Mouse (Mus musculus) retina, postnatal 7 days (tissue): ENCODE data around the gene Gm6351.
"Not testable (repeated sequence)": the region's sequence is repeated elsewhere in the genome, so short reads cannot be mapped to it uniquely, and the experiment has no call there.

Experiments used
- DNase-seq: peaks from one replicate; pipeline ENCODE4 v3.0.0-alpha.2; 2012; ENCODE audit warnings: low read depth, low spot score

Gene Gm6351

GRCm38 (mm10) chr5:94076085-94076484 lies at the start of gene Gm6351:
TSS of gene Gm6351 (plus strand) at chr5:94076385.
- not testable (repeated sequence) for DNase-seq

GRCm38 (mm10) chr5:94070445-94070844 lies 5.7 kb upstream of the Gm6351 start, which contains the start of gene BC061212:
TSS of gene BC061212 (minus strand) at chr5:94070545.
- DNase-seq, result not testable (repeated sequence)
